Mouse (Mus musculus): Measurements from ENCODE around the gene Lag3. TPM values are rescaled to one million over a fixed set of nuclear protein-coding genes. Genes with fewer than 3 reads are reported as not detected.
"Not testable (repeated sequence)": the region's sequence is repeated elsewhere in the genome, so short reads cannot be mapped to it uniquely, and the experiment has no call there.

The Lag3 gene
- polyA plus RNA-seq, 1 experiment from 2014 or later = 0.93 TPM

DNA sequence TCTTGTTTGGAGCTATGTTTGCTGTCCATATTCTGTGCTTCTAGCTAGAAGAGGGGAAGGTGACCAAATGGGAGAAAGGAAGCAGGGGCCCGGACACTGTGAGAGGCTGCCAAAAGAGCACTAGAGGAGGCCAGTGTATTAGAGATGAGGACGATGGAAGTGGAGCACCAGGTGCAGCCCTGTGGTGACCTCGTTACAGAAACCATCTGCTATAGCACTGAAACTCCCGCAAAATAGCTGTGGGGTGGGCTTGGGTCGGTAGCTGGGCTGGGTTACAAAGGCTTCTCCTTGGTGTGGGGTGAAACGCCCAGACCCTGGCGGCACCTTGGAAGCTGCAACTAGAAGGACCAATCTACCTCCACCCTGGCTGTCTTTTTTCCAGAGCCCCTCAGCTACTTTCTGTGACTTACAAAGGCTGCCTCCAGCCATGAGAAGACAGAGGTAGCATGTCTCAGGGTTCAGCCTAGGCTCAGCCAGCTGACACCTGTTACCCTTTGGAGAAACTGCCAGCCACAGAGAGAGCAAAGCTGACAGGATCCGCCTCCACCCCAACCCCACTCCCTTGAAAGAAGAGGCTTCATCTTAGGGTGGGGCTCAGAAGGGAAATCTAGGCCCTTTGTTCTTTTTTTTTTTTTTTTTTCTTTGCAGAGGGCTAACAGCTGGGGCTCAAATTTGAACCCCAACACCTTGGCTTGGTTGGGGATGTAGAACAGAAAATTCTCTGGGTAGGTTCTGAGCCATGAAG is 11.3 kb downstream of the Lag3 start:
- ATAC-seq (ENCODE audit: low FRiP score, low TSS enrichment) (no peak), DNase-seq (ENCODE audit: low spot score) (no peak)
- Histone ChIP-seq H3K9ac (ENCODE audit: low read length) (no peak overlapping the region), H3K27ac (replicated peaks) (no peak overlapping the region), H3K4me3 (ENCODE audit: low read depth, low read length) (no peak overlapping the region), H3K4me2 (replicated peaks; ENCODE audit: low read depth) (no peak overlapping the region), H3K27me3 (ENCODE audit: control insufficient read depth, insufficient read depth, low read length) (no peaks in the 10 kb centered on the region), H3K36me3 (ENCODE audit: control insufficient read depth, insufficient read depth, low read length) (no peaks in the 10 kb centered on the region), H3K9me3 (ENCODE audit: control insufficient read depth, low read length) (no peaks in the 10 kb centered on the region), H3K4me1 (replicated peaks; ENCODE audit: control insufficient read depth, insufficient read depth) (no peaks in the 10 kb centered on the region)
- WGBS = 52% methylated on average over 8 of the region's 8 CpGs
- TF ChIP-seq EP300 (optimal IDR thresholded peaks at IDR 0.05) (no peak), CTCF (IDR thresholded peaks at IDR 0.05; ENCODE audit: low read depth) (no peak)

DNA sequence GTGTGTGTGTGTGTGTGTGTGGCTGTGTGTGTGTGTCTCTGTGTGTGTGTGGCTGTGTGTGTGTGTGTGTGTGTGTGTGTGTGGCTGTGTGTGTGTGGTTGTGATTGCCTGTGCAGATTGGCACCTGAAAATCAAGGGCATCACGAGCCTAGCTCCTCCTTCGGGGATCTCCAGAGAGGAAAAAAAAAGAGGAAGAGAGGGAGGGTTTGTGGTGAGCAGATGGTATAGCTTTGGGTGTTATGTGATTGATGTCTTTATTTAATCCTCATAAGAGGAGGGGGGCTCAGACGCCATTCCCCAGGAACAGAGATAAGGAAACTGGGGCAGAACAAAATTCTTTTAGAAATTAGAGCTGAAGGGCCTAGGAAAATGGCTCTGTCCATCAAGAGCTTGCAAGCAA is 13.1 kb downstream of the Lag3 start:
- no peaks in the 10 kb centered on the region for H3K27me3 ChIP-seq (ENCODE audit: control insufficient read depth, insufficient read depth, low read length)
- DNase-seq (ENCODE audit: low spot score) (no peak), ATAC-seq (ENCODE audit: low FRiP score, low TSS enrichment) (no peak)
- WGBS = 35% methylated on average over 3 of the region's 3 CpGs
- H3K4me3 ChIP-seq (ENCODE audit: low read depth, low read length) = no peak overlapping the region
- H3K36me3 ChIP-seq (ENCODE audit: control insufficient read depth, insufficient read depth, low read length) = no peaks in the 10 kb centered on the region
- TF ChIP-seq CTCF (IDR thresholded peaks at IDR 0.05; ENCODE audit: low read depth) = no peak
- TF ChIP-seq EP300 (optimal IDR thresholded peaks at IDR 0.05) = no peak
- H3K27ac ChIP-seq (replicated peaks) = no peak overlapping the region
- H3K4me2 ChIP-seq (replicated peaks; ENCODE audit: low read depth) = no peak overlapping the region
- no peak overlapping the region for H3K9ac ChIP-seq (ENCODE audit: low read length)
- no peaks in the 10 kb centered on the region for H3K9me3 ChIP-seq (ENCODE audit: control insufficient read depth, low read length)
- H3K4me1 ChIP-seq (replicated peaks; ENCODE audit: control insufficient read depth, insufficient read depth) = no peaks in the 10 kb centered on the region

DNA sequence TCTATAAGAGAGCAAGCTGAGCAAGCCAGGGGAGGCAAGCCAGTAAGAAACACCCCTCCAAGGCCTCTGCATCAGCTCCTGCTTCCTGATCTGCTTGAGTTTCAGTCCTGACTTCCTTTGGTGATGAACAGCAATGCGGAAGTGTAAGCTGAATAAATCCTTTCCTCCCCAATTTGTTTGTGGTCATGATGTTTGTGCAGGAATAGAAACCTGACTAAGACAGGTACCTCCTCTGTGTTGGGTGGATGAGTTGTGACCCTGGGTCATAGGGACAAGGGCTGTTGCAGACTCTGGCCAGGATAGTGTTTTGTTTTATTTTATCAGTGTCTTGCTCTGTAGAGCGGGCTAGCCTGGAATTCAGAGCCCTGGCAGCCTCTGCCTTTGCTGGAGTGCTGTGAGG is 17.4 kb downstream of the Lag3 start:
- H3K27me3 ChIP-seq (ENCODE audit: control insufficient read depth, insufficient read depth, low read length); H3K4me1 ChIP-seq (replicated peaks; ENCODE audit: control insufficient read depth, insufficient read depth); H3K27ac ChIP-seq (replicated peaks); H3K9me3 ChIP-seq (ENCODE audit: control insufficient read depth, low read length); H3K36me3 ChIP-seq (ENCODE audit: control insufficient read depth, insufficient read depth, low read length); H3K4me2 ChIP-seq (replicated peaks; ENCODE audit: low read depth); DNase-seq (ENCODE audit: low spot score); H3K9ac ChIP-seq (ENCODE audit: low read length); ATAC-seq (ENCODE audit: low FRiP score, low TSS enrichment); H3K4me3 ChIP-seq (ENCODE audit: low read depth, low read length): not testable (repeated sequence)
- 84% methylated on average over 2 of the region's 2 CpGs for WGBS

DNA sequence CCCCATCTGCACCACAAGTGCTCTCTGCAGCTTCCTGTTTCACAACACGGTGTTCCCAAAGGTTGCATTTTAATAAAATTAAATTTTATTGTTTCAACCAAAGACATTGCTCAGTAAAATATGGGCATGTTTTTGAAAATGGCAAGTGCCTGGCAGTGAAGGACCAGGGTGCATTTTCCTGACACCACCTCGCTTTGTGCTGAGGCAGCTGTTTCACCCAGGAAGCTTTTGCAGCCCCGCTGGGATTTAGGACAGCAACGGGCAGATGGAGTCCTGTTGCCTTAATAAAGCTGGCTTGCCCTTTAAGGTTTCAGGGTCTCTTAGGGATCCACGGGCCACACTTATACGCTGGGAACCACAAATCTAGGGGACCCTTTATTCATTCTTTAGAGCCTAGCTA is 20.5 kb downstream of the Lag3 start:
- H3K36me3 ChIP-seq (ENCODE audit: control insufficient read depth, insufficient read depth, low read length) = no peaks in the 10 kb centered on the region
- no peak for TF ChIP-seq CTCF (IDR thresholded peaks at IDR 0.05; ENCODE audit: low read depth)
- no peak for TF ChIP-seq EP300 (optimal IDR thresholded peaks at IDR 0.05)
- H3K9me3 ChIP-seq (ENCODE audit: control insufficient read depth, low read length) = no peaks in the 10 kb centered on the region
- no peak overlapping the region for H3K9ac ChIP-seq (ENCODE audit: low read length)
- H3K4me3 ChIP-seq (ENCODE audit: low read depth, low read length) = no peak overlapping the region
- no peak overlapping the region for H3K4me2 ChIP-seq (replicated peaks; ENCODE audit: low read depth)
- DNase-seq (ENCODE audit: low spot score) (no peak), ATAC-seq (ENCODE audit: low FRiP score, low TSS enrichment) (no peak)
- H3K4me1 ChIP-seq (replicated peaks; ENCODE audit: control insufficient read depth, insufficient read depth) = no peaks in the 10 kb centered on the region
- no peak overlapping the region for H3K27ac ChIP-seq (replicated peaks)
- WGBS = 58% methylated on average over 6 of the region's 6 CpGs
- H3K27me3 ChIP-seq (ENCODE audit: control insufficient read depth, insufficient read depth, low read length) = no peaks in the 10 kb centered on the region

DNA sequence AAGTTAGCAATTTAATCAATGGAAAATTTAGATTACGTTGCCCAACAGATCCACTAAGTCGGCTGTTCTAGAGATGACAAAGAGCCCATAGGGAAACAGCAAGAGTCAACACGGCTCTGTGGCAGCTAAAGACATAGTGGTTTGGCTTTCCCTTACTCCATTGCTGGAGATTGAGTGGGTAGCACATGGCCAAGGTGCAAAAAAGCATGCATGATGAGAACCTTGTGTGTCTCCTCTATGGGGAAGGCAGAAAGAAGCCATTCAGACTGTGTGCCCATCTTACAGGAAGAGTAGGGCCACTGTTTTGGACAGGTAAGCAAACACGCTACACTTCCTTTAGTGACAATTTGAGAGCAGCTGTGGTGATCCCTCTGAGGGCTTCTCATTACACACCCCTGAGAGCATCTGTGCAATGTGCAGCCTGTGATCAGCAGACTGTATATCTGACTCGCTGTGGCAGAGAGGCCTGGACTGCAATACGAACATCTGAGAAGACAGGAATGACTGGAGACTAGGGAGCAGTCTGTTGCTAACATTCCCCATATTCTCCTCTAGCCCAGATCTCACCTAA is 22.9 kb downstream of the Lag3 start:
- no peak for DNase-seq (ENCODE audit: low spot score)
- no peak for TF ChIP-seq CTCF (IDR thresholded peaks at IDR 0.05; ENCODE audit: low read depth)
- no peak for TF ChIP-seq EP300 (optimal IDR thresholded peaks at IDR 0.05)
- no peaks in the 10 kb centered on the region for H3K36me3 ChIP-seq (ENCODE audit: control insufficient read depth, insufficient read depth, low read length)
- H3K4me3 ChIP-seq (ENCODE audit: low read depth, low read length) = no peak overlapping the region
- no peak overlapping the region for H3K4me2 ChIP-seq (replicated peaks; ENCODE audit: low read depth)
- 85% methylated on average over 6 of the region's 6 CpGs for WGBS
- no peak for ATAC-seq (ENCODE audit: low FRiP score, low TSS enrichment)
- H3K9ac ChIP-seq (ENCODE audit: low read length) = no peak overlapping the region
- no peaks in the 10 kb centered on the region for H3K27me3 ChIP-seq (ENCODE audit: control insufficient read depth, insufficient read depth, low read length)
- no peak overlapping the region for H3K27ac ChIP-seq (replicated peaks)
- H3K4me1 ChIP-seq (replicated peaks; ENCODE audit: control insufficient read depth, insufficient read depth) = no peaks in the 10 kb centered on the region
- H3K9me3 ChIP-seq (ENCODE audit: control insufficient read depth, low read length) = no peaks in the 10 kb centered on the region

DNA sequence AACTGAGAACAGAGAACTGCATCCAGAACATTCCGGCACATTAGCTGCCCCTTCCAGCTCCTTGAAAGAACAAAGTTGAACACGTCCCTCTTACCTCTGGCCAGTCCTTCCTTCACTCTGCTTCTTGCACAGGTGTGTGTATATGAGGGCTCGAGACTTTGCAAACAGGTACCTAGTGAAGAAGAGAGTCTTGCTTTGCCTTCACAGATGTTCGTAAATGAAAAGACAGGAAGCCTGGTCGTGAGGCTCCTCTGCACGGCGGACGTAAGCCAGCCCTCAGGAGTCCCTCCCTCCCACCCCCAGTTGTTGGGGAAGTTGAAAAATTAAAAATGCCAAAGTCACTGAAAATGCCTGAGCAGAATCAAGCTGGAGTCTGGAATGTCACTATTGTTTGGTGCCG is 23.5 kb downstream of the Lag3 start, which contains the start of gene Cd4:
Gene Cd4, minus strand, starts transcription at position 236 of the 400 bp plus-strand sequence.
- Histone ChIP-seq H3K27me3 (ENCODE audit: control insufficient read depth, insufficient read depth, low read length) (no peaks in the 10 kb centered on the region), H3K9me3 (ENCODE audit: control insufficient read depth, low read length) (no peaks in the 10 kb centered on the region), H3K9ac (ENCODE audit: low read length) (no peak within 1 kb of the TSS), H3K4me1 (replicated peaks; ENCODE audit: control insufficient read depth, insufficient read depth) (no peaks in the 10 kb centered on the region), H3K4me2 (replicated peaks; ENCODE audit: low read depth) (no peak within 1 kb of the TSS), H3K4me3 (ENCODE audit: low read depth, low read length) (no peak within 1 kb of the TSS), H3K36me3 (ENCODE audit: control insufficient read depth, insufficient read depth, low read length) (no peaks in the 10 kb centered on the region), H3K27ac (replicated peaks) (no peak within 1 kb of the TSS)
- TF ChIP-seq CTCF (IDR thresholded peaks at IDR 0.05; ENCODE audit: low read depth) = no peak
- no peak for TF ChIP-seq EP300 (optimal IDR thresholded peaks at IDR 0.05)
- WGBS = 68% methylated on average over 9 of the region's 9 CpGs
- no peak for ATAC-seq (ENCODE audit: low FRiP score, low TSS enrichment)
- DNase-seq (ENCODE audit: low spot score) = no peak
